Mouse (Mus musculus) liver, embryonic 11.5 days (tissue): Measurements from ENCODE around the gene Efcc1. TPM values are rescaled to one million over a fixed set of nuclear protein-coding genes. Genes with fewer than 3 reads are reported as not detected.

Experiments used
- ATAC-seq: fragments of 200-750 bp; cut with Nextera tagmentation; replicated peaks from 2 replicates; pipeline ENCODE4 v1.8.0; 2017; ENCODE audit warnings: moderate number of reproducible peaks, mild to moderate bottlenecking, moderate TSS enrichment, moderate library complexity; ENCODE audit not compliant: low FRiP score
- DNase-seq: peaks from one replicate; pipeline ENCODE4 v3.0.0-alpha.2; 2017; ENCODE audit warnings: low spot score
- H3K27ac ChIP-seq: fragments of 300-500 bp; sonication (generic); 2 replicates; pipeline ENCODE4 v1.5.1; 2014; ENCODE audit warnings: mild to moderate bottlenecking, low read depth, low read length, control low read depth
- H3K27me3 ChIP-seq: fragments of 300-500 bp; sonication (generic); replicated peaks from 2 replicates; pipeline ENCODE4 v1.6.1; 2014; ENCODE audit warnings: low read length, mixed read lengths; ENCODE audit not compliant: control insufficient read depth, insufficient read depth
- H3K36me3 ChIP-seq: fragments of 300-500 bp; sonication (generic); 2 replicates; pipeline ENCODE4 v1.6.1; 2014; ENCODE audit warnings: mild to moderate bottlenecking, low read length, moderate library complexity, mixed read lengths; ENCODE audit not compliant: control insufficient read depth, insufficient read depth
- H3K4me1 ChIP-seq: fragments of 300-500 bp; sonication (generic); replicated peaks from 2 replicates; pipeline ENCODE4 v1.6.1; 2014; ENCODE audit warnings: low read length, mixed read lengths; ENCODE audit not compliant: control insufficient read depth, insufficient read depth
- H3K4me2 ChIP-seq: fragments of 300-500 bp; sonication (generic); 2 replicates; pipeline ENCODE4 v1.6.1; 2014; ENCODE audit warnings: mild to moderate bottlenecking, control low read depth, moderate library complexity
- H3K4me3 ChIP-seq: fragments of 300-500 bp; sonication (generic); 2 replicates; pipeline ENCODE4 v1.5.1; 2014; ENCODE audit warnings: low read depth, low read length, control low read depth
- H3K9ac ChIP-seq: fragments of 300-500 bp; sonication (generic); 2 replicates; pipeline ENCODE4 v1.6.1; 2014; ENCODE audit warnings: low read depth, low read length, control low read depth
- H3K9me3 ChIP-seq: fragments of 300-500 bp; sonication (generic); 2 replicates; pipeline ENCODE4 v1.6.1; 2016; ENCODE audit warnings: low read length, inconsistent platforms, mixed read lengths; ENCODE audit not compliant: control insufficient read depth
- WGBS: fragments of 180-500 bp; shearing (Covaris S2); extraction: QIAGEN DNeasy Blood & Tissue Kit; methylation state at CpG from one replicate; pipeline ENCODE4 v1.1.7; 2014; 5-methylcytosine and 5-hydroxymethylcytosine counted together
- polyA plus RNA-seq: library from polyadenylated mRNA; unstranded; fragments of >200 nt; fragmentation: Nextera tagmentation; extraction: Ambion mirVana; gene quantifications from 2 replicates; pipeline ENCODE4 v1.2.1, GENCODE M21; 2014

Efcc1 gene
- polyA plus RNA-seq, 1 experiment from 2014 or later = 0.45 TPM

DNA sequence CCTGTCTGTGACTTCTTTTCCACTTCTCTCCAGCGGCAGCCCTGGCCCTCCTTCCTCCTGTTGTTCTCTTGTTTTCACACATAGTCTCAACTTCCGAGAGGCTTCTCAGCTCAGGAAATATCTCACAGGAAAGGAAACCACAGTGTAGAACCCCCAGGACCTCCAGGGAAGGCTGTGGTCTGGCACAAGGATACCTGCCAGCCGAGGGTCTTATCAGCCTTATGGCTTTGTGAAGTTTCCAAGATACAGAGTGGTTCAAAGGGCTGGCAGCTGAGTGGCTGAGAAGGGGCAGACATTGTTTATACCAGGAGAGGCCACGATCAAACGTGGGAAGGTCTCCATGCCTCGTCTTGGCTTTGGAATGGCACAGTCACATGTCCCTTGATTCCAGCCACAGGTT lies 9.2 kb downstream of the Efcc1 start:
- Histone ChIP-seq H3K9ac (peak overlapping the region; percentile 46; the same call in 1 of the 2 replicates), H3K4me3 (no peak overlapping the region), H3K27me3 (peaks cover 8% of the 10 kb centered on the region), H3K9me3 (no peaks in the 10 kb centered on the region), H3K36me3 (no peaks in the 10 kb centered on the region), H3K27ac (peak overlapping the region; percentile 54; the same call in 1 of the 2 replicates), H3K4me2 (no peak overlapping the region; the same call in 1 of the 2 replicates), H3K4me1 (peaks cover 43% of the 10 kb centered on the region)
- DNase-seq (no peak), ATAC-seq (0 out of 2 replicates have a peak, but pooled peaks have one; percentile 2)
- WGBS = 29% methylated on average over 6 of the region's 6 CpGs

- H3K9ac ChIP-seq = 0 out of 2 replicates have a peak overlapping the region, but pooled peaks have one; percentile 7
- peak overlapping the region; percentile 13; the same call in 1 of the 2 replicates for H3K4me2 ChIP-seq
- H3K4me3 ChIP-seq = no peak overlapping the region
- peaks cover 3% of the 10 kb centered on the region; the same call in 1 of the 2 replicates for H3K27me3 ChIP-seq
- no peaks in the 10 kb centered on the region for H3K36me3 ChIP-seq
- DNase-seq (no peak), ATAC-seq (peak; percentile 91)
- H3K9me3 ChIP-seq = no peaks in the 10 kb centered on the region
- peak overlapping the region; percentile 54 for H3K27ac ChIP-seq
- H3K4me1 ChIP-seq = peaks cover 46% of the 10 kb centered on the region
Observed at GRCm38 (mm10) chr6:87740496-87740895, 9.8 kb downstream of the Efcc1 start.

GRCm38 (mm10) chr6:87741978-87742377 lies 11.3 kb downstream of the Efcc1 start:
- Histone ChIP-seq H3K9ac (no peak overlapping the region), H3K36me3 (no peaks in the 10 kb centered on the region), H3K27ac (no peak overlapping the region), H3K4me2 (no peak overlapping the region), H3K9me3 (no peaks in the 10 kb centered on the region), H3K27me3 (no peaks in the 10 kb centered on the region), H3K4me3 (no peak overlapping the region), H3K4me1 (peaks cover 52% of the 10 kb centered on the region)
- 50% methylated on average over 8 of the region's 8 CpGs for WGBS
- ATAC-seq = no peak
- no peak for DNase-seq

DNA sequence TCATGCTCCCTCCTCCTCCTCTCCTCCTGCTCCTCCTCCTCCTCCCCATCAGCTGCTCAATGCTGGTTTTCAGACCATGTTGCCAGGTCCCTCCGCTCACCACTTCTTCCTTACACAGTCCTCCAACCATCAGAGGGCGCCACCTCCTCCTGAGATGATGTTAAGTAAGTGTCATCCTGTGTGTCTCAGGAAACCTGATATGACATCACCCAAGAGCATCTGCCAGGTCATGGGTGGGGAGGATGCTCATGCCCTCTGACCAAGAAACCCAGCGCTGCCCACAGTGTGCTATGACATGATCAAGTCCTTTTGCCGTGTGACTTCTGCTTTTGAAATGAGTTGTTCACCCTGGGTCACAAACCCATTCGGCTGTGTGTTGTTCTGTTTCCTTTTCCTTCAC lies 12.1 kb downstream of the Efcc1 start:
- 79% methylated on average over 5 of the region's 5 CpGs for WGBS
- Histone ChIP-seq H3K4me2 (no peak overlapping the region), H3K27ac (no peak overlapping the region), H3K9me3 (no peaks in the 10 kb centered on the region), H3K4me3 (no peak overlapping the region), H3K27me3 (no peaks in the 10 kb centered on the region), H3K4me1 (peaks cover 53% of the 10 kb centered on the region), H3K36me3 (no peaks in the 10 kb centered on the region), H3K9ac (no peak overlapping the region)
- ATAC-seq (no peak), DNase-seq (no peak)

DNA sequence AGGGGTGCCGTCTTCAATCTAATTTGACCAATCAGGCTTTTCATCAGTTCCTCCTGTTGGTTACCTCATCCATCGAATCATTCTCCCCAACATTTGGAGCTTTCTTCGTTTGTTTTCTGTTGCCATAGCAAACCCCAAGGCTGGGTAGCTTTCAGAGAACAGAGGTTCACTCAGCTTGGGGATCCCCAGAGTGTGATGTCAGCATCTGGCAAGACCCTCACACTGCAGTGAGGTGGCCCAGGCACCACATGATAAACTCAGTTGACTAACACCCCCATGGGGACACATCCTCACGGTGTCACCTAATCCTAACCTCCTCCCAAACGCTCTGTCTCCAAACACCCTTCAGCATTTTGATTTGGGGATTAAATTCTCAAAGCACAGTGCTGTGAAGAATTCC lies 12.6 kb downstream of the Efcc1 start:
- DNase-seq = no peak
- 76% methylated on average over 5 of the region's 5 CpGs for WGBS
- Histone ChIP-seq H3K4me2 (no peak overlapping the region), H3K4me3 (no peak overlapping the region), H3K27ac (no peak overlapping the region), H3K9me3 (no peaks in the 10 kb centered on the region), H3K27me3 (no peaks in the 10 kb centered on the region), H3K9ac (no peak overlapping the region), H3K36me3 (no peaks in the 10 kb centered on the region), H3K4me1 (peaks cover 49% of the 10 kb centered on the region)
- ATAC-seq = no peak

DNA sequence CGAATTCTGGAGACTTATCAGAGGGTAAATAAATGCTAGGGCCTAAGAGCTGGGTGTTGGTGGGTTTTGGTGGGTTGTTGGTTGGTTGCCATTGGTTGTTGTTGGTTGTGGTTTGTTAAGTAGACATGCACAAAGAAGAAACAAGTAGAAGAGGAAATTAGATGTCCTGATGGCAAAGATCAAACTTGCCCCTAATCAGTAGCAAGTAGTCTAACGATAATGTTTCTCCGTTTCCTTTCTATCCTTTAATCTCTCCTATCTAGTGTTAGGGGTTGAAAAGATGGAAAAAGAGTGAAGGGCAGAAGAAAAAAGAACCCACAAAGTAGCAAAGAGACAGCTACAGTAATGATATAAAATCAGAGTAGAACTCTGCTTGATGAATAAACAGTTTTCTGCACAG lies 14.0 kb downstream of the Efcc1 start:
- no peaks in the 10 kb centered on the region for H3K36me3 ChIP-seq
- no peak for ATAC-seq
- H3K9ac ChIP-seq = no peak overlapping the region
- no peak overlapping the region for H3K4me2 ChIP-seq
- no peak overlapping the region for H3K27ac ChIP-seq
- no peak overlapping the region for H3K4me3 ChIP-seq
- H3K27me3 ChIP-seq = no peaks in the 10 kb centered on the region
- no peak for DNase-seq
- H3K4me1 ChIP-seq = peaks cover 43% of the 10 kb centered on the region
- 77% methylated on average over 3 of the region's 3 CpGs for WGBS
- H3K9me3 ChIP-seq = no peaks in the 10 kb centered on the region

- ATAC-seq (no peak), DNase-seq (no peak)
- H3K36me3 ChIP-seq = no peaks in the 10 kb centered on the region
- H3K4me1 ChIP-seq = peaks cover 36% of the 10 kb centered on the region
- H3K4me3 ChIP-seq = no peak overlapping the region
- no peaks in the 10 kb centered on the region for H3K9me3 ChIP-seq
- H3K4me2 ChIP-seq = no peak overlapping the region
- 34% methylated on average over 1 of the region's 1 CpGs for WGBS
- H3K27me3 ChIP-seq = no peaks in the 10 kb centered on the region
- no peak overlapping the region for H3K27ac ChIP-seq
- no peak overlapping the region for H3K9ac ChIP-seq
Observed at GRCm38 (mm10) chr6:87745301-87745700, 14.6 kb downstream of the Efcc1 start.

- Histone ChIP-seq H3K27me3 (no peaks in the 10 kb centered on the region), H3K4me1 (peaks cover 28% of the 10 kb centered on the region), H3K27ac (no peak overlapping the region), H3K9me3 (no peaks in the 10 kb centered on the region), H3K36me3 (no peaks in the 10 kb centered on the region), H3K9ac (no peak overlapping the region), H3K4me3 (no peak overlapping the region), H3K4me2 (no peak overlapping the region)
- ATAC-seq (no peak), DNase-seq (no peak)
- WGBS = 54% methylated on average over 3 of the region's 3 CpGs
Observed at GRCm38 (mm10) chr6:87746059-87746458, 15.4 kb downstream of the Efcc1 start.

- Histone ChIP-seq H3K4me3 (no peak overlapping the region), H3K36me3 (no peaks in the 10 kb centered on the region), H3K27ac (no peak overlapping the region), H3K9ac (peak overlapping the region; percentile 13; the same call in 1 of the 2 replicates), H3K27me3 (no peaks in the 10 kb centered on the region), H3K9me3 (no peaks in the 10 kb centered on the region), H3K4me1 (peaks cover 26% of the 10 kb centered on the region), H3K4me2 (no peak overlapping the region)
- ATAC-seq (peak; percentile 57; the same call in 1 of the 2 replicates), DNase-seq (no peak)
- WGBS = 82% methylated on average over 2 of the region's 2 CpGs
Observed at GRCm38 (mm10) chr6:87746849-87747248, 16.2 kb downstream of the Efcc1 start.
